Mouse (Mus musculus) midbrain, embryonic 11.5 days (tissue): ENCODE data around the gene Gm15217. TPM values are rescaled to one million over a fixed set of nuclear protein-coding genes. Genes with fewer than 3 reads are reported as not detected.
A peak's percentile ranks its signal among the peaks of the same experiment; 100 is the strongest.

Experiments used
- ATAC-seq: fragments of 200-750 bp; cut with Nextera tagmentation; 2 replicates; pipeline ENCODE4 v1.8.0; 2017; ENCODE audit warnings: moderate TSS enrichment, moderate library complexity; ENCODE audit not compliant: low FRiP score
- DNase-seq: peaks from one replicate; pipeline ENCODE4 v3.0.0; 2015; ENCODE audit warnings: low spot score; ENCODE audit errors: missing footprints
- H3K27ac ChIP-seq: fragments of 300-500 bp; sonication (generic); 2 replicates; pipeline ENCODE4 v1.5.1; 2014; ENCODE audit warnings: low read depth, low read length
- H3K27me3 ChIP-seq: fragments of 300-500 bp; sonication (generic); 2 replicates; pipeline ENCODE4 v1.6.1; 2014; ENCODE audit warnings: mild to moderate bottlenecking, low read length, moderate library complexity, mixed read lengths; ENCODE audit not compliant: control insufficient read depth, insufficient read depth
- H3K36me3 ChIP-seq: fragments of 300-500 bp; sonication (generic); 2 replicates; pipeline ENCODE4 v1.6.1; 2014; ENCODE audit warnings: mild to moderate bottlenecking, low read length, moderate library complexity, mixed read lengths; ENCODE audit not compliant: control insufficient read depth, insufficient read depth
- H3K4me1 ChIP-seq: fragments of 300-500 bp; sonication (generic); 2 replicates; pipeline ENCODE4 v1.6.1; 2014; ENCODE audit warnings: low read length; ENCODE audit not compliant: control insufficient read depth, insufficient read depth
- H3K4me2 ChIP-seq: fragments of 300-500 bp; sonication (generic); 2 replicates; pipeline ENCODE4 v1.6.1; 2014; ENCODE audit warnings: mild to moderate bottlenecking, moderate library complexity
- H3K4me3 ChIP-seq: fragments of 300-500 bp; sonication (generic); 2 replicates; pipeline ENCODE4 v1.5.1; 2014; ENCODE audit warnings: low read depth, low read length
- H3K9ac ChIP-seq: fragments of 300-500 bp; sonication (generic); 2 replicates; pipeline ENCODE4 v1.6.1; 2014; ENCODE audit warnings: low read length
- H3K9me3 ChIP-seq: fragments of 300-500 bp; sonication (generic); 2 replicates; pipeline ENCODE4 v1.6.1; 2016; ENCODE audit warnings: low read length; ENCODE audit not compliant: control insufficient read depth
- WGBS: fragments of 180-500 bp; shearing (Covaris S2); extraction: QIAGEN DNeasy Blood & Tissue Kit; methylation state at CpG from one replicate; pipeline ENCODE4 v1.1.7; 2014; 5-methylcytosine and 5-hydroxymethylcytosine counted together
- polyA plus RNA-seq: library from polyadenylated mRNA; unstranded; fragments of >200 nt; fragmentation: Nextera tagmentation; extraction: Ambion mirVana; gene quantifications from 2 replicates; pipeline ENCODE4 v1.2.1, GENCODE M21; 2014

Gm15217 gene
- polyA plus RNA-seq = not detected in 2 replicates

DNA sequence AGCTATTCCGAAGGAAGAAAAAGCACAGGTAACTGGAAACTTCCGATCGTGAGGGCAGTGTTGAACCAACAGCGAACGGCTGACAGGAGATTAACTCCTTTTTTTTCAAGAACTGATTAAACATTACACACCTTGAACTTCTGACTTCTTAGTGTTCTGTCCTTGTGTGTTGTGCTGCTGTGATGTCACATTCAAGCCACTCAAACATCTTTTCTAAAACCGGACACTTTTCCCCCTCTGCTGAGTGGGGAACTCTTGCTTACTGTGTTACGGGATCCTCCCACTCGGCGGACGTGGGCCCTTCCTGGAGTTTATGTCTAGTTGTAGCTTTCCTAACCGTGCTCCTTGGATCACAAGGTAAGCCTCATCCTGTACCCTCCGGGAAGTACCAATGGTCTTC, at the start of gene Gm15217:
Gene Gm15217, plus strand, starts transcription at position 130 of the 400 bp plus-strand sequence.
- DNase-seq = no peak
- no peak for ATAC-seq
- Histone ChIP-seq H3K9ac (peak within 1 kb of the TSS; percentile 39; the same call in 1 of the 2 replicates), H3K27me3 (peaks cover 36% of the 10 kb centered on the region), H3K9me3 (no peaks in the 10 kb centered on the region), H3K4me1 (peaks cover 5% of the 10 kb centered on the region; the same call in 1 of the 2 replicates), H3K4me2 (peak within 1 kb of the TSS; percentile 54), H3K27ac (no peak within 1 kb of the TSS), H3K4me3 (peak within 1 kb of the TSS; percentile 27), H3K36me3 (no peaks in the 10 kb centered on the region)
- 84% methylated on average over 12 of the region's 12 CpGs for WGBS

DNA sequence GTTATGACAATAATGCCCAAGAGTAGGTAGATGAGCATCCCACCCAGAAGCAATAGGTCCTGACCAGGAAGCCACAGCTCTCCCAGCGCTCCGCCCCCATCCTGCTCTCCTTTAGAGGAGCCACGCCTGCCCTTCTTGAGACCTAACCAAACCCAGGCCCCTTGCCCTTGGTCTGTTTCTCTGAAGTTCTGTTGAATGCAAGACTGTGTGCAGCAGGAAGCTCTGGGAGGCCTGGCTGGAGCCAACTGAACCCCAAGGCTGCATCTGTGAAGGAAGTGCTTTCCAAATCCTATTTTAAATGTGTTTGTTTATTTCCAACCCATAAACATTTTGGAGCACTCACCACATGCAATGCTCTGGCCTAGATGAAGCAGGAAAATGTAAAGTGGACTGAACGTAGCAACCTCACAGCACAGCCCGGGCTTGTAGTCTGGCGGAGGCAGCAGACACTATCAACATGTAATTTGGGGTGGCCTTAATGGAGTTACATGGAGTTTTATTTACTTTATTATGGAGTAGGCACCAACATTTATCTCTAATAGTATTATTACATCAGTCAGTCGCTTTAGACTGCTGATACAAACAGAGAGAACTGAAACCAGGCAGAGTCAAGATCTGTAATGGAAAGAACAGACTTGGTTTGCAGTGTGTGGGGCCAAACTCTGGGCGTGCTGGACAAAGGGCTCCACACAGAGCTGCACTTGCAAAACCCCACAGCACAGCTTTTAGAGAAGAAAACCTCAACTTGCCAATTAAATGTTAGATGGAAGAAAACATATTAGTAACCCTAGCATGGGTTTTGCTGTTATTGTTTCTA, 45.6 kb upstream of the Gm15217 start:
- Histone ChIP-seq H3K4me1 (no peaks in the 10 kb centered on the region), H3K4me2 (no peak overlapping the region), H3K4me3 (no peak overlapping the region), H3K27ac (no peak overlapping the region), H3K36me3 (no peaks in the 10 kb centered on the region), H3K9ac (no peak overlapping the region), H3K9me3 (no peaks in the 10 kb centered on the region), H3K27me3 (no peaks in the 10 kb centered on the region)
- WGBS = 86% methylated on average over 8 of the region's 8 CpGs
- ATAC-seq (no peak), DNase-seq (peak; percentile 45)

DNA sequence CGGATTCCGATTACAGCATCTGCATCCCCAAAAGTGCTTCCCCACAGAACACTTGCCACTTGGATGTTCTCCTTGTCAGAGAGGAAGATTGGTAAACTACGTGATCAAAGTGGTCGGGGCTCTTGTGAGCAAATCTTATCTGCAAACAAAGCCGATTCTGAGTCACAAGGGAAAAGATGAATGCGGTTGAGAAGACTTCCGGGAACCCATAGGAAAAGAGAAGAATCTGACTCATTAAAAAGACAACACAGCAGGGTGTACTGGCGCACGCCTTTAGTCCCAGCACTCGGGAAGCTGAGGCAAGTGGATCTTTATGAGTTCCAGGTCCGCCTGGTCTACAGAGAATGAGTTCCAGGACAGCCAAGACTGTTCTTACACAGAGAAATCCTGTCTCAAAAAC, 40.4 kb upstream of the Gm15217 start:
- Histone ChIP-seq H3K36me3 (no peaks in the 10 kb centered on the region), H3K27me3 (no peaks in the 10 kb centered on the region), H3K9me3 (no peaks in the 10 kb centered on the region), H3K27ac (no peak overlapping the region), H3K4me3 (no peak overlapping the region), H3K4me1 (no peaks in the 10 kb centered on the region), H3K9ac (no peak overlapping the region), H3K4me2 (no peak overlapping the region)
- WGBS = 69% methylated on average over 11 of the region's 11 CpGs
- DNase-seq (peak; percentile 17), ATAC-seq (no peak)

DNA sequence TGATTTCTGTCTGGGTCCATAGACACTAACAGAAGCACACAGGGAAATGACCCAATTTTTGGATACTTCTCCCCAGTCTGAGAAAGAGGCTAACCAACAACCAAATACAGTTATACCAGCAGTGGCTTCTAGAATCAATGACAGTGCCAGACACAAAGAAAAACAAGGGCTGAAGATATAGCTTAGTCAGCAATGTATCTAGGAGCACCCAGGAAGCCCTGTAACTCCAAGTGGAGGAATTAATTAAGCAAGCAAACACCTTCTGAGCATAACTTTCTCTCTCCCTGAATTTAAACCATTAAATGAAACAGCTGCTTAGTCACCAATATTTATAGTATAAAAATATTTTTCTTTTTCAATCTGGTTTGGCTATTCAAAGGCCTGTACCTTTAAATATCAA, 34.5 kb upstream of the Gm15217 start:
- H3K4me2 ChIP-seq = no peak overlapping the region
- no peaks in the 10 kb centered on the region for H3K9me3 ChIP-seq
- no peak overlapping the region for H3K9ac ChIP-seq
- H3K27ac ChIP-seq = no peak overlapping the region
- no peak for ATAC-seq
- DNase-seq = peak; percentile 56
- H3K4me3 ChIP-seq = no peak overlapping the region
- H3K36me3 ChIP-seq = no peaks in the 10 kb centered on the region
- H3K27me3 ChIP-seq = no peaks in the 10 kb centered on the region
- no peaks in the 10 kb centered on the region for H3K4me1 ChIP-seq

DNA sequence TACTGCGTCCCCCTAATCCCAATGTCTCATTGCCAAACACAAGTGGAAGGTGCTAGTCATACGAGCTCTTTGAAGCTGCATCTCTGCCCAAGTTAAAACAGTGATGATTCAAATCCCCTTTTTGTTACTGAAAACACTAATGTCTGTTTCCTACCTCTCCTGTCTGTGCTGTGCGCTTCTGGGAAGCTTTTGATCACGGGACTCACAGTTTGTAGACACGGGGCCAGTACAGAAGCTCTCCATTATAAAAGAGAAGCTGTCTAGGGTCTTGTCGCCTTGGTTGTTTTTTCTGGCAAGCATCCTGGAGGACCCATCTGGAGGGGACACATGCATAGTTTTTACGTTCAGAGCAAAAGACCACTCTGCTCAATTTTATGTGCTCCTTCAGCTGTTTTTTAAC, 21.9 kb upstream of the Gm15217 start:
- H3K27me3 ChIP-seq = no peaks in the 10 kb centered on the region
- H3K9ac ChIP-seq = no peak overlapping the region
- H3K4me1 ChIP-seq = no peaks in the 10 kb centered on the region
- no peaks in the 10 kb centered on the region for H3K36me3 ChIP-seq
- no peak overlapping the region for H3K4me3 ChIP-seq
- 84% methylated on average over 7 of the region's 7 CpGs for WGBS
- H3K4me2 ChIP-seq = no peak overlapping the region
- peak; percentile 76 for DNase-seq
- H3K27ac ChIP-seq = no peak overlapping the region
- H3K9me3 ChIP-seq = no peaks in the 10 kb centered on the region
- no peak for ATAC-seq

DNA sequence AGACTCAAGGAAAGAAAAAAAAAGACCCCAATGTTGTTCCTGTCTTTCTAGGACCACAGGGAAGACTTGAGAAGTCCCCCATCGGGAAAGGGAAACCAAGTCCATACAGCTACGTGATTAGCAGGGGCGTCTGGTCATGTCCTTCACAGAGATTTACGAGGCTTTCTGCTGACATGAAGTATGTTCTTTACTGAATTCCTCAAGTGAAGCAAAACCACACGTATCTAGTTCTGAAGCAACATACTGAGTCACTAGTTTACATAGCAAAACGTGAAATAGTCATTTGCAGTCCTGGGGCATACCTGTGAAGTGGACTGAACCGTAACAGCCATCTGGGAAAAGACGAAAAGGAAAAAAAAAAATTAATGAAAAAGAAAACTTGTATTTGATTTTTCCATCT, 21.5 kb upstream of the Gm15217 start:
- no peaks in the 10 kb centered on the region for H3K27me3 ChIP-seq
- no peak overlapping the region for H3K27ac ChIP-seq
- no peak overlapping the region for H3K4me3 ChIP-seq
- no peaks in the 10 kb centered on the region for H3K9me3 ChIP-seq
- ATAC-seq (no peak), DNase-seq (peak; percentile 59)
- 88% methylated on average over 8 of the region's 8 CpGs for WGBS
- H3K9ac ChIP-seq = no peak overlapping the region
- H3K36me3 ChIP-seq = no peaks in the 10 kb centered on the region
- no peaks in the 10 kb centered on the region for H3K4me1 ChIP-seq
- H3K4me2 ChIP-seq = no peak overlapping the region

DNA sequence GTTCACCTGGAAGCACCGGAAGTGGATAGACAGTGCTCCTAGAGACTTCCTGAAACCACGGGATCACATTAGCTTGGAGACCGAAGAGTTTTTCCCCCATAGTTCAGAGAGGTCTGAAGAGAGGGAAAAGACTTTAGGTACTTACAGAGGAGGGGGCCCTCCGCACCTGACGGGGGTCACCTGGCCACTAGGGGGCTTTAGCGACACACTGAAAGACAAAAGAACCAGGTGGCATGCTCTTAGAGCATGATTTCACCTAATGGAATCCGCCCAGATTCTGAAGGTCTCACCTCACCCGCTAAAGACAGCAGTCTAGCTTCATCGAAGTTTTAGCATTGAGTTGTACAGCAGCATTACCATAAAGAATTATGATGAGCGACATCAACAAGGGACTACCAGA, 16.0 kb upstream of the Gm15217 start:
- no peak for DNase-seq

DNA sequence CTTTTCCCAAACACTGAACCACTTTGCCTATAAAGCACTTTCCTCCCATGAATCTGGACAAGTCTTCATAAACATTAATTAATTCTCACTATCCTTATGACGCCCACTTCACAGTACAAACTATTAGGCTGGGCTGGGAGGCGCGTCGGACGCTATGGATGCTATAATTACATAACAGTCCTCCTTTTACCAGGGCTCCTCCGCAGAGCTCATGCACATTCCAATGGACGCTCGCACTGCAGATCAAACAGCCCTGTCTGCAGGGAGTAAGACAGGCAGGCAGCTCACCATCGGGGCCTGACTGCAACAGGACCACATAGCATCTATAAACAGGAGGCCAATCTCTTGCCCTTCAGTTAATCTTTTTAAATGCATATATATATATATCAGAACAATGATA, 6.8 kb upstream of the Gm15217 start:
- Histone ChIP-seq H3K4me1 (no peaks in the 10 kb centered on the region), H3K9me3 (no peaks in the 10 kb centered on the region), H3K36me3 (no peaks in the 10 kb centered on the region), H3K27me3 (no peaks in the 10 kb centered on the region), H3K27ac (no peak overlapping the region), H3K9ac (no peak overlapping the region), H3K4me3 (no peak overlapping the region), H3K4me2 (no peak overlapping the region)
- no peak for ATAC-seq
- WGBS = 55% methylated on average over 9 of the region's 9 CpGs
- DNase-seq = peak; percentile 62

More for the DNA sequence above, 16.0 kb upstream of the Gm15217 start:
- Histone ChIP-seq H3K9ac (no peak overlapping the region), H3K4me1 (no peaks in the 10 kb centered on the region), H3K36me3 (no peaks in the 10 kb centered on the region), H3K9me3 (no peaks in the 10 kb centered on the region), H3K27ac (no peak overlapping the region), H3K27me3 (no peaks in the 10 kb centered on the region), H3K4me3 (no peak overlapping the region), H3K4me2 (no peak overlapping the region)
- 37% methylated on average over 10 of the region's 10 CpGs for WGBS
- no peak for ATAC-seq

DNA sequence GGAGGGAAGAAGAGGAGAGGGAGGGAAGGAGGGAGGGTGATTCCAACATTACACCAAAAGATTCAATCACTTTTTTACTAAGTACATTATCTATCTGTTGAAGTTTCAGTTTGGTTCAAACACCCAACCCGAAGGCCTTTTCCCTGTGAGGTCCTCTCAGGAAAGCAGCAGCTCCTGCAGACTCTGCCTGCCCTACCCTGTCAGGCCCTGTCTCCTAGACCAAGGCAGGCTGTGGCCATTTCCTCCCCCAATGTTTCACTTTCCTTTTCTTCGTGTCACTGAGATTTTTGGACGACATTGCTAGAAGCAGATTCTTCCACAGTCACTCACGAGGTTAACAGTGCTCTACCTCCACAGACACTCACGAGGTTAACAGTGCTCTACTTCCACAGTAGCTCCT, 3.4 kb upstream of the Gm15217 start:
- peak; percentile 66 for DNase-seq
- Histone ChIP-seq H3K36me3 (no peaks in the 10 kb centered on the region), H3K4me1 (peaks cover 5% of the 10 kb centered on the region; the same call in 1 of the 2 replicates), H3K4me3 (no peak overlapping the region), H3K9me3 (no peaks in the 10 kb centered on the region), H3K27me3 (peaks cover 16% of the 10 kb centered on the region), H3K27ac (no peak overlapping the region), H3K4me2 (no peak overlapping the region), H3K9ac (no peak overlapping the region)
- ATAC-seq = no peak
- 86% methylated on average over 5 of the region's 5 CpGs for WGBS
